9 mouse cellular contexts compared by ENCODE assay signal in genomic region chr11:70815498-70816078, GRCm38 (mm10). TPM values are rescaled to one million over a fixed set of nuclear protein-coding genes. Genes with fewer than 3 reads are reported as not detected.
DNase-seq lines count a peak whose midpoint lies in the region; ATAC-seq lines count a peak whose summit lies in the region.
"Had no signal": no experiment of that assay in that cellular context is flagged by ENCODE, and none has a peak within 500 bp of the region (broad histone marks: within the 10 kb centered on the region; RNA-seq: fewer than 3 reads in every experiment).

No protein-coding gene starts in this region.

- no peak for ATAC-seq in kidney, embryonic 16.5 days (ENCODE audit: low FRiP score, low TSS enrichment)

- no peaks in the 10 kb centered on the region for H3K4me1 ChIP-seq in kidney, embryonic 16.5 days (ENCODE audit: insufficient read depth, low read length)
- H3K4me1 ChIP-seq in heart, embryonic 10.5 days: no peaks in the 10 kb centered on the region

- H3K9me3 ChIP-seq in kidney, embryonic 16.5 days (ENCODE audit: low read length): no peaks in the 10 kb centered on the region; the same call in 1 of the 2 replicates
- H3K9me3 ChIP-seq in heart, embryonic 10.5 days: no peaks in the 10 kb centered on the region

- no peaks in the 10 kb centered on the region for H3K36me3 ChIP-seq in kidney, embryonic 16.5 days (ENCODE audit: insufficient read depth, low read length)
- no peaks in the 10 kb centered on the region for H3K36me3 ChIP-seq in heart, embryonic 10.5 days

- no peak overlapping the region for H3K27ac ChIP-seq in kidney, embryonic 16.5 days (ENCODE audit: low read length)
- H3K27ac ChIP-seq in heart, embryonic 10.5 days: no peak overlapping the region

- no peaks in the 10 kb centered on the region for H3K27me3 ChIP-seq in kidney, embryonic 16.5 days (ENCODE audit: insufficient read depth, low read length)
- H3K27me3 ChIP-seq in heart, embryonic 10.5 days (ENCODE audit: insufficient read depth, poor library complexity, severe bottlenecking): no peaks in the 10 kb centered on the region

- H3K4me2 ChIP-seq in kidney, embryonic 16.5 days (replicated peaks; ENCODE audit: low read depth, low read length): no peak overlapping the region

- H3K9ac ChIP-seq in kidney, embryonic 16.5 days (replicated peaks; ENCODE audit: low read length): no peak overlapping the region

- 24% methylated on average over 6 of the region's 6 CpGs for WGBS in kidney, embryonic 16.5 days
- WGBS in heart, embryonic 10.5 days: 26% methylated on average over 6 of the region's 6 CpGs

- no peak overlapping the region for H3K4me3 ChIP-seq in kidney, embryonic 16.5 days (ENCODE audit: low read length)
- H3K4me3 ChIP-seq in heart, embryonic 10.5 days: no peak overlapping the region
- H3K4me3 ChIP-seq: myocyte had no signal

- peak; percentile 37 for DNase-seq in kidney, adult 11 months
- peak; percentile 64 for DNase-seq in Muller cell, postnatal 12 days (ENCODE audit: inconsistent ontology term)
- peak; percentile 74 for DNase-seq in cerebellum, adult 9-10 months
- DNase-seq in heart, embryonic 10.5 days (ENCODE audit: low spot score): peak; percentile 81
- peak; percentile 55 to 70 for DNase-seq in layer of hippocampus, postnatal 14 days (ENCODE audit: low spot score in 2 of 2)
- DNase-seq in mesoderm, embryonic 11.5 days (ENCODE audit: low read depth, low spot score): peak; percentile 79
- DNase-seq in testis, postnatal 14 days (ENCODE audit: low spot score): peak; percentile 48

RNA-seq across cellular contexts. Expression of gene Scimp, which starts 3.2 kb away (rescaled TPM):
- 0.20 and 0.22 TPM in 2 replicates for polyA plus RNA-seq in kidney, embryonic 16.5 days (2015; fragmentation: Nextera tagmentation; extraction: Ambion mirVana)
- polyA plus RNA-seq in heart, embryonic 10.5 days (2016; fragmentation: Nextera tagmentation; extraction: Ambion mirVana): not detected in 2 replicates
- not detected for total RNA-seq in layer of hippocampus, postnatal 14 days (2021)

RNA-seq across cellular contexts. Expression of gene Rabep1, which starts 29.0 kb away (rescaled TPM):
- 29.5 and 31.6 TPM in 2 replicates for polyA plus RNA-seq in kidney, embryonic 16.5 days (2015; fragmentation: Nextera tagmentation; extraction: Ambion mirVana)
- 29.4 and 29.7 TPM in 2 replicates for polyA plus RNA-seq in heart, embryonic 10.5 days (2016; fragmentation: Nextera tagmentation; extraction: Ambion mirVana)
- total RNA-seq in layer of hippocampus, postnatal 14 days (2021): 100 to 1,000 TPM; 107 to 109 TPM

RNA-seq across cellular contexts. Expression of gene Zfp3, which starts 51.6 kb away (rescaled TPM):
- polyA plus RNA-seq in kidney, embryonic 16.5 days (2015; fragmentation: Nextera tagmentation; extraction: Ambion mirVana): 8.6 and 8.7 TPM in 2 replicates
- 7.6 and 8.9 TPM in 2 replicates for polyA plus RNA-seq in heart, embryonic 10.5 days (2016; fragmentation: Nextera tagmentation; extraction: Ambion mirVana)
- total RNA-seq in layer of hippocampus, postnatal 14 days (2021): 10 to 100 TPM; 17.7 to 21.0 TPM
